Mouse (Mus musculus): Measurements from ENCODE around the gene Abcg8. TPM values are rescaled to one million over a fixed set of nuclear protein-coding genes. Genes with fewer than 3 reads are reported as not detected.

Gene Abcg8
- total and polyA plus RNA-seq, 2 experiments from 2014 or later = not detected

DNA sequence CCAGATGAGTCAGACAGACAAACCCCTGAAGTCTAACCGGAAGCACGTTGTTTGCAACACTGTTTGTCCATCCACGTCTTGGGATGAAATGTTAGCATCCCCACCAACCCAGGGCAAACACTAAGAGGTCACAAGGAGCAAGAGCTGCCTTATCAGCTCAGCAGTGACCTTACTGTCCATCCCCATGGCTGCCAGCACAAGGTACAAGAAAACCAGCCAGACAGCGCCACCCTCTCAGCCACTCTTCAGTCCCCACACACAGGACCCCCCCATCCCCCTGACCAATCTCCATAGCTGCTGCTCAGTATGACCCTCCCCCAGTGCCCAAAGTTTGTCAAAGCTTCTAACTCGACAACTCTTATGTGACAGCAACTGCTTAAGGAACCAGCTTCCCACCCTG lies 41.3 kb downstream of the Abcg8 start:
- DNase-seq (ENCODE audit: low spot score) (no peak), ATAC-seq (ENCODE audit: low FRiP score) (no peak)
- Histone ChIP-seq H3K27ac (ENCODE audit: low read depth, low read length) (no peak overlapping the region), H3K9me3 (ENCODE audit: low read length) (no peaks in the 10 kb centered on the region), H3K36me3 (ENCODE audit: insufficient read depth, low read length) (peaks cover 12% of the 10 kb centered on the region; the same call in 1 of the 2 replicates), H3K4me3 (ENCODE audit: low read depth, low read length) (no peak overlapping the region), H3K27me3 (ENCODE audit: insufficient read depth, low read length) (no peaks in the 10 kb centered on the region), H3K4me1 (ENCODE audit: insufficient read depth, low read length) (no peaks in the 10 kb centered on the region), H3K4me2 (ENCODE audit: low read depth, low read length, poor library complexity, severe bottlenecking) (no peak overlapping the region), H3K9ac (replicated peaks; ENCODE audit: low read length, poor library complexity, severe bottlenecking) (no peak overlapping the region)
- no peak for TF ChIP-seq CTCF (IDR thresholded peaks at IDR 0.05)
- 88% methylated on average over 5 of the region's 5 CpGs for WGBS

DNA sequence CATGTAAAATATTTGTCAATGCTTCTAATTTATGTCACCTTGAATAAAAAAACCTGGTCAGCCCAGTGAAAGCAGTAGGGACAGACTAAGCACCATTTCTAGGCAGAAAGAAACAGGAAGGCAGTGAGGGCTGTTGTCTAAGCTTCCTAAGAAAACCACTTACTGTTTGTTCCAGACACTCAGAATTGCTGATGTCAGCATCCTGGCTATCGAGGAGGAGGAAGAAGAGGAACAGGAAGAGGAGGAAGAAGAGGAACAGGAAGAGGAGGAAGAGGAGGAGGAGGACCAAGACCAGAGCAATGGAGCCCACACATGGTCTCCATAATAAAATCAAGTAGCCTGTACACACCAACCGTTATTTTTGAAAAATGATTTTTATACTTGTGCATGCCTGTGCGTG lies 43.0 kb downstream of the Abcg8 start:
- Histone ChIP-seq H3K27me3 (ENCODE audit: insufficient read depth, low read length) (no peaks in the 10 kb centered on the region), H3K4me2 (ENCODE audit: low read depth, low read length, poor library complexity, severe bottlenecking) (no peak overlapping the region), H3K4me1 (ENCODE audit: insufficient read depth, low read length) (no peaks in the 10 kb centered on the region), H3K9ac (replicated peaks; ENCODE audit: low read length, poor library complexity, severe bottlenecking) (no peak overlapping the region), H3K27ac (ENCODE audit: low read depth, low read length) (no peak overlapping the region), H3K9me3 (ENCODE audit: low read length) (no peaks in the 10 kb centered on the region), H3K4me3 (ENCODE audit: low read depth, low read length) (no peak overlapping the region), H3K36me3 (ENCODE audit: insufficient read depth, low read length) (peaks cover 12% of the 10 kb centered on the region; the same call in 1 of the 2 replicates)
- WGBS = 86% methylated on average over 3 of the region's 3 CpGs
- DNase-seq (ENCODE audit: low spot score) (no peak), ATAC-seq (ENCODE audit: low FRiP score) (no peak)
- no peak for TF ChIP-seq CTCF (IDR thresholded peaks at IDR 0.05)

DNA sequence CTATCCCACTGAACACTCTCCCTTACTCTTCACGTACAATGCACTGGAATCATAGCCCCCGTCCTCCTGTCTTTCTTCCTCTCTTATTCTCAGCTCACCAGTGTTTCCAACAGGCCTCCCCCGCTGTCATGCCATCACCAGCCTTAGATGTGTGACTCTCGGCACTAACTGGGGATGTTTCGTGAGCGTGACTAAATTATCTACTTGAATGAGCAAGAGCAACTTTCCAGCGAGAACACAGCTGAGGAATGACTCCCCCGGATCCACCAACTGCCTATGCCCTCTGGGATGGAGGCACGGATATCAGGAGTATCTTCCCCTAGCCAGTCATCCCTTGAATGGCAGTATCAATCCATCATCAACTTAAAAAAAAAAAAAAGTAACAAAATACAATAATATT lies 47.9 kb downstream of the Abcg8 start:
- Histone ChIP-seq H3K27me3 (ENCODE audit: insufficient read depth, low read length) (no peaks in the 10 kb centered on the region), H3K27ac (ENCODE audit: low read depth, low read length) (no peak overlapping the region), H3K4me1 (ENCODE audit: insufficient read depth, low read length) (no peaks in the 10 kb centered on the region), H3K9me3 (ENCODE audit: low read length) (no peaks in the 10 kb centered on the region), H3K4me2 (ENCODE audit: low read depth, low read length, poor library complexity, severe bottlenecking) (no peak overlapping the region), H3K9ac (replicated peaks; ENCODE audit: low read length, poor library complexity, severe bottlenecking) (no peak overlapping the region), H3K4me3 (ENCODE audit: low read depth, low read length) (no peak overlapping the region), H3K36me3 (ENCODE audit: insufficient read depth, low read length) (peaks cover 30% of the 10 kb centered on the region)
- WGBS = 60% methylated on average over 9 of the region's 9 CpGs
- no peak for ATAC-seq (ENCODE audit: low FRiP score)
- DNase-seq (ENCODE audit: low spot score) = no peak
- no peak for TF ChIP-seq CTCF (IDR thresholded peaks at IDR 0.05)

DNA sequence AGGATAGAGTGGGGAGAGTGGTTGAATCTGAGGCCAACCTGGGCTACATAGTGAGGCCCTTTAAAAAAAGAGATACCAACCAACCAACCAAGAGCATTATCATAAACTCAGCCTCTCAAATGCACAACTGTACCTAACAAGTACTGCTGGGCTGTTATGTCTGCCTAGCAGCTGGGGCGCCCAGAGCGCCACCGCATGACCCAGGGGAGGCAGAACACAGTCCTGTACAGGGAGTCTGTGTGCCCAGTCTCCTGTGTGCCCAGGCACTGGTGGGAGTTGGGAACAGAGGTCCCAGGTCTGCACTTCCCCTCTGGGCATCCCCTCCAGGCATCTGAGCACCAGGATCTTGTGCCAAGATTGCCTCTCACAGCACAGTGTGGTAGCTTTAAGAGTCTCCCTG lies 49.1 kb downstream of the Abcg8 start:
- no peak overlapping the region for H3K4me2 ChIP-seq (ENCODE audit: low read depth, low read length, poor library complexity, severe bottlenecking)
- TF ChIP-seq CTCF (IDR thresholded peaks at IDR 0.05) = no peak
- H3K27me3 ChIP-seq (ENCODE audit: insufficient read depth, low read length) = no peaks in the 10 kb centered on the region
- no peak for ATAC-seq (ENCODE audit: low FRiP score)
- H3K27ac ChIP-seq (ENCODE audit: low read depth, low read length) = no peak overlapping the region
- DNase-seq (ENCODE audit: low spot score) = no peak
- peaks cover 33% of the 10 kb centered on the region for H3K36me3 ChIP-seq (ENCODE audit: insufficient read depth, low read length)
- H3K4me3 ChIP-seq (ENCODE audit: low read depth, low read length) = no peak overlapping the region
- H3K4me1 ChIP-seq (ENCODE audit: insufficient read depth, low read length) = no peaks in the 10 kb centered on the region
- H3K9ac ChIP-seq (replicated peaks; ENCODE audit: low read length, poor library complexity, severe bottlenecking) = no peak overlapping the region
- 100% methylated on average over 3 of the region's 3 CpGs for WGBS
- no peaks in the 10 kb centered on the region for H3K9me3 ChIP-seq (ENCODE audit: low read length)

DNA sequence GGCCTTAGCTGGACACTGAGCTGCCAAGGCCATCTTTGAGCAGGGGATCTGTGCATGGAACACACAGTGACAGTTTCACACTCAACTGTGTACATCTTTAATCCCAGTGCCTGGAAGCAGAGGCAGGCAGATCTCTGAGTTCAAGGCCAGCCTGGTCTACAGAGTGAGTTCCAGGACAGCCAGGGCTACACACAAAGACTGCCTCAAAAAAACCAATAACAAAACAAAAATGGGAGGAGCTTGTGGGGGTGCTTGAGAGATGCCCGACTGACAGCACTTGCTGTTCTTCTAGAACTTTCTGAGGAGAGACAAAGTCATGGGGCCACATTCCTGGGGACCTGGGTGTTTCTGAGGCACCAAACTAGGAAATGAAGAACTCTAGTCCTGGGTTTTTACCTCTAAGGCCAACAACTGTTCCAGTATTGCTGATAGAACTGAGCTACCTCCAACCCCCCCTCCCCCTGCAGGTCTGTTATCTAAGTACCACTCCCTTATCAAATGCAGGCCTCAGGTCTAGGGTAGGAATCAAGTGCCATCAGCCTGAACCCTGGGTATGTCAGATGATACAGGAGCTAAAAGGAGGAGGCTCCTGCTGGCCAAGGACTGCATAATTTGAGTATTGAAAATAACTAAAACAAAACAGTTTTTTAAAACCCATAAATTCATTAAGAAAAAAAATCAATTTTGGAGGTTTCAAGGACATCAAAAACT lies 52.3 kb downstream of the Abcg8 start:
- H3K27me3 ChIP-seq (ENCODE audit: insufficient read depth, low read length) = no peaks in the 10 kb centered on the region
- DNase-seq (ENCODE audit: low spot score) (no peak), ATAC-seq (ENCODE audit: low FRiP score) (no peak)
- peaks cover 39% of the 10 kb centered on the region for H3K36me3 ChIP-seq (ENCODE audit: insufficient read depth, low read length)
- H3K4me2 ChIP-seq (ENCODE audit: low read depth, low read length, poor library complexity, severe bottlenecking) = no peak overlapping the region
- no peak overlapping the region for H3K27ac ChIP-seq (ENCODE audit: low read depth, low read length)
- H3K4me3 ChIP-seq (ENCODE audit: low read depth, low read length) = no peak overlapping the region
- no peaks in the 10 kb centered on the region for H3K4me1 ChIP-seq (ENCODE audit: insufficient read depth, low read length)
- no peak for TF ChIP-seq CTCF (IDR thresholded peaks at IDR 0.05)
- WGBS = 60% methylated on average over 1 of the region's 1 CpGs
- no peaks in the 10 kb centered on the region for H3K9me3 ChIP-seq (ENCODE audit: low read length)
- H3K9ac ChIP-seq (replicated peaks; ENCODE audit: low read length, poor library complexity, severe bottlenecking) = no peak overlapping the region

DNA sequence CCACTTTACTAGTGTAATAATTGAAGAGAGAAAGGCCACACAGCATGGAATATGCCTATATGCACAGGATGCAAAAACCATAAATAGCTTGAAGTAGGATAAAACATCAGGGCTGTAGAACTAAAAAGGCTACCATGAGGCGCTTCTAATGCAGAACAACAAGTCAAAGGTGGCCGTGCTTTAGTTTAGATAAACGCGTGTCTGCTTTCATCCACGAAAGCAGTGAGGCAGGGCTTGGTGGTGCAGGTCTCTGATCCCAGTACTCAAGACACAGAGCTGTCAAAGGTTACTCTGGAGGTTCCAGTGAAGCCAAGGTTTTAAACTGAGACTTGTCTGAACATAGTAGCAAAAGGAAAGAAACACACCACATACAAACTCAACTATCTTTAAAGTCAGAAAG lies 53.0 kb downstream of the Abcg8 start:
- no peaks in the 10 kb centered on the region for H3K4me1 ChIP-seq (ENCODE audit: insufficient read depth, low read length)
- H3K4me2 ChIP-seq (ENCODE audit: low read depth, low read length, poor library complexity, severe bottlenecking) = no peak overlapping the region
- ATAC-seq (ENCODE audit: low FRiP score) (no peak), DNase-seq (ENCODE audit: low spot score) (no peak)
- H3K9ac ChIP-seq (replicated peaks; ENCODE audit: low read length, poor library complexity, severe bottlenecking) = no peak overlapping the region
- no peaks in the 10 kb centered on the region for H3K9me3 ChIP-seq (ENCODE audit: low read length)
- no peak for TF ChIP-seq CTCF (IDR thresholded peaks at IDR 0.05)
- WGBS = 91% methylated on average over 5 of the region's 5 CpGs
- H3K36me3 ChIP-seq (ENCODE audit: insufficient read depth, low read length) = peaks cover 39% of the 10 kb centered on the region
- H3K27me3 ChIP-seq (ENCODE audit: insufficient read depth, low read length) = no peaks in the 10 kb centered on the region
- H3K4me3 ChIP-seq (ENCODE audit: low read depth, low read length) = no peak overlapping the region
- no peak overlapping the region for H3K27ac ChIP-seq (ENCODE audit: low read depth, low read length)

Measured in midbrain, postnatal 0 days (tissue).